Mouse (Mus musculus) left cerebral cortex, postnatal 4 days (tissue): ENCODE data around the gene Dynlt3. TPM values are rescaled to one million over a fixed set of nuclear protein-coding genes. Genes with fewer than 3 reads are reported as not detected.
"Not testable (repeated sequence)": the region's sequence is repeated elsewhere in the genome, so short reads cannot be mapped to it uniquely, and the experiment has no call there.

Experiments
- DNase-seq: peaks from one replicate; pipeline ENCODE4 v3.0.0-alpha.2; 2022
- intact Hi-C: fragments of 180-260 bp; cut with DNase I; formaldehyde crosslinking; loops from one replicate; pipeline ENCODE4 v1.15.1; 2025
- total RNA-seq, 2 experiments: library from RNA; stranded (reverse); gene quantifications; 2 replicates each; pipeline ENCODE4 v1.2.3; 2021

Gene Dynlt3
- 10 to 100 TPM; 50.7 to 55.0 TPM for total RNA-seq

GRCm38 (mm10) chrX:9662391-9663111 lies at the start of gene Dynlt3:
TSS of gene Dynlt3 (minus strand) at chrX:9663003.
- DNase-seq, result peak; percentile 84
- intact Hi-C loops, result no loop called here

GRCm38 (mm10) chrX:9699815-9700214 lies 37.0 kb upstream of the Dynlt3 start:
- no peak for DNase-seq
- intact Hi-C loops, result no loop called here

GRCm38 (mm10) chrX:9695997-9696396 lies 33.2 kb upstream of the Dynlt3 start:
- DNase-seq, result no peak
- intact Hi-C loops, result no loop called here

GRCm38 (mm10) chrX:9672040-9672439 lies 9.2 kb upstream of the Dynlt3 start:
- DNase-seq, result no peak
- intact Hi-C loops, result no loop called here

GRCm38 (mm10) chrX:9671418-9671817 lies 8.6 kb upstream of the Dynlt3 start:
- intact Hi-C loops, result no loop called here
- DNase-seq, result no peak

- intact Hi-C loops, result no loop called here
- DNase-seq, result peak; percentile 46
Observed at GRCm38 (mm10) chrX:9652806-9653205, 10.0 kb downstream of the Dynlt3 start.

- intact Hi-C loops, result not testable (repeated sequence)
Observed at GRCm38 (mm10) chrX:9640594-9640993, 22.2 kb downstream of the Dynlt3 start.

GRCm38 (mm10) chrX:9640126-9640525 lies 22.7 kb downstream of the Dynlt3 start:
- DNase-seq, intact Hi-C loops: not testable (repeated sequence)

More at GRCm38 (mm10) chrX:9640594-9640993, 22.2 kb downstream of the Dynlt3 start:
- DNase-seq, result peak; percentile 2

Other genes with a start within 250 kb of the Dynlt3 start
- gene Cybb, start 175.2 kb downstream of the Dynlt3 start, total RNA-seq, result 1 to 10 TPM; 1.1 to 1.6 TPM
- gene H2al1o, start 90.6 kb downstream of the Dynlt3 start, total RNA-seq, result not detected
- not detected for gene Hypm, start 183.9 kb upstream of the Dynlt3 start, total RNA-seq
- not detected for gene H2al3, start 186.7 kb upstream of the Dynlt3 start, total RNA-seq
- 1 to 10 TPM; 1.8 to 3.4 TPM for gene Sytl5, start 222.6 kb upstream of the Dynlt3 start, total RNA-seq